ENCODE assay signal across 28 mouse cellular contexts in genomic region chr12:54887580-54888127, GRCm38 (mm10). TPM values are rescaled to one million over a fixed set of nuclear protein-coding genes. Genes with fewer than 3 reads are reported as not detected.
DNase-seq lines count a peak whose midpoint lies in the region; ATAC-seq and TF ChIP-seq lines count a peak whose summit lies in the region.
"Had no signal": no experiment of that assay in that cellular context is flagged by ENCODE, and none has a peak within 500 bp of the region (broad histone marks: within the 10 kb centered on the region; RNA-seq: fewer than 3 reads in every experiment).

No protein-coding gene starts in this region.

- H3K9ac ChIP-seq in embryonic facial prominence, embryonic 14.5 days (ENCODE audit: low read depth, low read length): no peak overlapping the region
- H3K9ac ChIP-seq in limb, embryonic 13.5 days: no peak overlapping the region
- no peak overlapping the region for H3K9ac ChIP-seq in limb, embryonic 14.5 days (ENCODE audit: low read depth, low read length, severe bottlenecking)
- no peak overlapping the region for H3K9ac ChIP-seq in liver, postnatal 0 days (replicated peaks)
- H3K9ac ChIP-seq: embryonic facial prominence, embryonic 12.5 days; embryonic facial prominence, embryonic 15.5 days; forebrain, embryonic 12.5 days had no signal

- no peak overlapping the region for H3K27ac ChIP-seq in embryonic facial prominence, embryonic 14.5 days (replicated peaks; ENCODE audit: low read depth, low read length)
- H3K27ac ChIP-seq in embryonic facial prominence, embryonic 10.5 days (replicated peaks): no peak overlapping the region
- no peak overlapping the region for H3K27ac ChIP-seq in limb, embryonic 13.5 days
- no peak overlapping the region for H3K27ac ChIP-seq in limb, embryonic 10.5 days
- no peak overlapping the region for H3K27ac ChIP-seq in limb, embryonic 14.5 days (replicated peaks; ENCODE audit: low read depth, low read length)
- H3K27ac ChIP-seq in liver, postnatal 0 days (ENCODE audit: low read depth): no peak overlapping the region
- H3K27ac ChIP-seq: embryonic facial prominence, embryonic 12.5 days; embryonic facial prominence, embryonic 15.5 days; forebrain, embryonic 10.5 days; forebrain, embryonic 12.5 days had no signal

- 0 out of 2 replicates have a peak, but pooled peaks cover 10% of the 10 kb centered on the region for H3K36me3 ChIP-seq in embryonic facial prominence, embryonic 14.5 days (ENCODE audit: control insufficient read depth, insufficient read depth, low read length)
- H3K36me3 ChIP-seq in embryonic facial prominence, embryonic 10.5 days (replicated peaks): peaks cover 15% of the 10 kb centered on the region
- peaks cover 5% of the 10 kb centered on the region; the same call in 1 of the 2 replicates for H3K36me3 ChIP-seq in limb, embryonic 13.5 days
- peaks cover 14% of the 10 kb centered on the region for H3K36me3 ChIP-seq in limb, embryonic 10.5 days
- H3K36me3 ChIP-seq in limb, embryonic 14.5 days (ENCODE audit: control insufficient read depth, insufficient read depth, low read length): no peaks in the 10 kb centered on the region; the same call in 1 of the 2 replicates
- peaks cover 11% of the 10 kb centered on the region for H3K36me3 ChIP-seq in liver, postnatal 0 days (replicated peaks; ENCODE audit: insufficient read depth, low read length)
- H3K36me3 ChIP-seq: embryonic facial prominence, embryonic 15.5 days had no signal

- no peak for TF ChIP-seq CTCF in liver, postnatal 0 days (IDR thresholded peaks at IDR 0.05; ENCODE audit: low read depth)

- H3K4me2 ChIP-seq in embryonic facial prominence, embryonic 14.5 days (ENCODE audit: low read depth, low read length): no peak overlapping the region
- H3K4me2 ChIP-seq in limb, embryonic 13.5 days (replicated peaks): no peak overlapping the region
- H3K4me2 ChIP-seq in limb, embryonic 14.5 days (replicated peaks; ENCODE audit: low read depth, low read length, severe bottlenecking): no peak overlapping the region
- H3K4me2 ChIP-seq in liver, postnatal 0 days (ENCODE audit: low read depth, low read length): no peak overlapping the region
- H3K4me2 ChIP-seq: embryonic facial prominence, embryonic 12.5 days; embryonic facial prominence, embryonic 15.5 days; forebrain, embryonic 12.5 days had no signal

- DNase-seq in embryonic facial prominence, embryonic 14.5 days (ENCODE audit: low spot score): peak; percentile 20
- no peak for DNase-seq in embryonic facial prominence, embryonic 10.5 days (ENCODE audit: low spot score)
- DNase-seq in limb, embryonic 10.5 days (ENCODE audit: low spot score): no peak
- peak; percentile 73 for DNase-seq in limb, embryonic 14.5 days (ENCODE audit: low spot score)
- no peak for DNase-seq in adipocyte (ENCODE audit: low spot score)
- DNase-seq in liver, postnatal 0 days: no peak
- DNase-seq: adrenal gland, adult 2 months; adrenal gland, postnatal 10 days; adrenal gland, postnatal 25 days; B cell, adult 2 months; cerebellum, adult 11 months; cerebellum, adult 18-20 months; cerebellum, adult 8-10 months; cerebellum, adult 9-11 months; cerebellum, postnatal 14 days; cerebellum, postnatal 36 days; embryo, embryonic 11 days had no signal

- no peak for TF ChIP-seq POLR2A in limb, embryonic 14.5 days (IDR thresholded peaks at IDR 0.05; ENCODE audit: borderline replicate concordance, extremely low read depth, insufficient read depth, insufficient read length)

- no peak for ATAC-seq in embryonic facial prominence, embryonic 14.5 days (ENCODE audit: low read depth)
- peak; percentile 77; the same call in 1 of the 2 replicates for ATAC-seq in limb, embryonic 13.5 days (ENCODE audit: low FRiP score, low read depth)
- ATAC-seq in limb, embryonic 14.5 days (ENCODE audit: low FRiP score, low read depth): peak; percentile 78
- ATAC-seq in liver, postnatal 0 days: no peak
- ATAC-seq: activated CD4-positive, CD25-positive, alpha-beta regulatory T cell, adult 4 months; CD4-positive, CD25-positive, alpha-beta regulatory T cell, adult 4 months; forebrain, embryonic 14.5 days; forebrain, embryonic 16.5 days had no signal

- TF ChIP-seq EP300 in liver, postnatal 0 days (IDR thresholded peaks at IDR 0.05; ENCODE audit: low read depth): no peak

- 61% methylated on average over 4 of the region's 4 CpGs for WGBS in embryonic facial prominence, embryonic 14.5 days
- WGBS in embryonic facial prominence, embryonic 10.5 days: 84% methylated on average over 4 of the region's 4 CpGs
- 51% methylated on average over 4 of the region's 4 CpGs for WGBS in limb, embryonic 13.5 days
- WGBS in limb, embryonic 10.5 days: 85% methylated on average over 4 of the region's 4 CpGs
- 48% methylated on average over 4 of the region's 4 CpGs for whole genome bisulfite sequencing in limb, embryonic 14.5 days
- WGBS in liver, postnatal 0 days (ENCODE audit: insufficient replicate concordance): 81% methylated on average over 4 of the region's 4 CpGs

- no peaks in the 10 kb centered on the region for H3K9me3 ChIP-seq in embryonic facial prominence, embryonic 14.5 days (ENCODE audit: control insufficient read depth, low read length)
- no peaks in the 10 kb centered on the region for H3K9me3 ChIP-seq in embryonic facial prominence, embryonic 10.5 days
- H3K9me3 ChIP-seq in limb, embryonic 13.5 days: no peaks in the 10 kb centered on the region
- H3K9me3 ChIP-seq in limb, embryonic 10.5 days (replicated peaks): no peaks in the 10 kb centered on the region
- H3K9me3 ChIP-seq in limb, embryonic 14.5 days (ENCODE audit: control insufficient read depth, low read length): no peaks in the 10 kb centered on the region
- H3K9me3 ChIP-seq in liver, postnatal 0 days (ENCODE audit: low read length): no peaks in the 10 kb centered on the region
- H3K9me3 ChIP-seq: embryonic facial prominence, embryonic 12.5 days; embryonic facial prominence, embryonic 15.5 days; forebrain, embryonic 10.5 days; forebrain, embryonic 12.5 days had no signal

- H3K27me3 ChIP-seq in embryonic facial prominence, embryonic 14.5 days (replicated peaks; ENCODE audit: control insufficient read depth, insufficient read depth, low read length): no peaks in the 10 kb centered on the region
- no peaks in the 10 kb centered on the region for H3K27me3 ChIP-seq in embryonic facial prominence, embryonic 10.5 days (replicated peaks; ENCODE audit: low read depth, poor library complexity, severe bottlenecking)
- no peaks in the 10 kb centered on the region for H3K27me3 ChIP-seq in limb, embryonic 13.5 days
- no peaks in the 10 kb centered on the region for H3K27me3 ChIP-seq in limb, embryonic 10.5 days (ENCODE audit: low read depth, poor library complexity, severe bottlenecking)
- no peaks in the 10 kb centered on the region for H3K27me3 ChIP-seq in limb, embryonic 14.5 days (ENCODE audit: control insufficient read depth, insufficient read depth, low read length)
- H3K27me3 ChIP-seq in liver, postnatal 0 days (ENCODE audit: insufficient read depth, low read length): no peaks in the 10 kb centered on the region
- H3K27me3 ChIP-seq: CH12.LX; embryonic facial prominence, embryonic 12.5 days; embryonic facial prominence, embryonic 15.5 days; forebrain, embryonic 12.5 days had no signal

- no peak overlapping the region for H3K4me3 ChIP-seq in embryonic facial prominence, embryonic 14.5 days (ENCODE audit: low read depth, low read length)
- no peak overlapping the region for H3K4me3 ChIP-seq in embryonic facial prominence, embryonic 10.5 days
- H3K4me3 ChIP-seq in limb, embryonic 13.5 days: no peak overlapping the region
- no peak overlapping the region for H3K4me3 ChIP-seq in limb, embryonic 10.5 days
- H3K4me3 ChIP-seq in limb, embryonic 14.5 days (replicated peaks; ENCODE audit: low read length): no peak overlapping the region
- H3K4me3 ChIP-seq in liver, postnatal 0 days (ENCODE audit: low read depth, low read length): no peak overlapping the region
- H3K4me3 ChIP-seq: embryonic facial prominence, embryonic 12.5 days; embryonic facial prominence, embryonic 15.5 days; erythroblast, embryonic 14.5 days; forebrain, embryonic 10.5 days; forebrain, embryonic 12.5 days had no signal

- no peaks in the 10 kb centered on the region for H3K4me1 ChIP-seq in embryonic facial prominence, embryonic 14.5 days (ENCODE audit: control insufficient read depth, insufficient read depth, low read length)
- no peaks in the 10 kb centered on the region for H3K4me1 ChIP-seq in embryonic facial prominence, embryonic 10.5 days
- no peaks in the 10 kb centered on the region for H3K4me1 ChIP-seq in limb, embryonic 13.5 days
- H3K4me1 ChIP-seq in limb, embryonic 10.5 days: no peaks in the 10 kb centered on the region
- H3K4me1 ChIP-seq in limb, embryonic 14.5 days (ENCODE audit: control insufficient read depth, insufficient read depth, low read length): no peaks in the 10 kb centered on the region
- H3K4me1 ChIP-seq in liver, postnatal 0 days (ENCODE audit: insufficient read depth): no peaks in the 10 kb centered on the region
- H3K4me1 ChIP-seq: embryonic facial prominence, embryonic 12.5 days; embryonic facial prominence, embryonic 15.5 days; forebrain, embryonic 10.5 days; forebrain, embryonic 12.5 days had no signal

RNA-seq across cellular contexts. Expression of gene Cfl2, which starts 25.0 kb away (rescaled TPM):
- polyA plus RNA-seq in embryonic facial prominence, embryonic 14.5 days (2014; fragmentation: Nextera tagmentation; extraction: Ambion mirVana): 314 and 361 TPM in 2 replicates
- polyA plus RNA-seq in embryonic facial prominence, embryonic 10.5 days (2016; fragmentation: Nextera tagmentation; extraction: Ambion mirVana): 159 and 165 TPM in 2 replicates
- 184 and 187 TPM in 2 replicates for polyA plus RNA-seq in limb, embryonic 13.5 days (2015; fragmentation: Nextera tagmentation; extraction: Ambion mirVana)
- 149 and 151 TPM in 2 replicates for polyA plus RNA-seq in limb, embryonic 10.5 days (2016; fragmentation: Nextera tagmentation; extraction: Ambion mirVana)
- polyA plus RNA-seq in limb, embryonic 14.5 days (2012; rRNA removed): 68.9 and 70.9 TPM in 2 replicates
- 183 and 228 TPM in 2 replicates for polyA plus RNA-seq in limb, embryonic 14.5 days (2014; fragmentation: Nextera tagmentation; extraction: Ambion mirVana)
- polyA plus RNA-seq in liver, postnatal 0 days (2015; fragmentation: Nextera tagmentation; extraction: Ambion mirVana): 51.8 and 57.1 TPM in 2 replicates

Comparison
In these comparisons a context has a peak if more than half of its experiments do, and no peak if none do; other contexts are left out.
1. DNase-seq: peak in embryonic facial prominence, embryonic 14.5 days (single experiment) and limb, embryonic 14.5 days (single experiment); none in embryonic facial prominence, embryonic 10.5 days (single experiment), limb, embryonic 10.5 days (single experiment), adipocyte (single experiment) and liver, postnatal 0 days (single experiment).
2. ATAC-seq: peak in limb, embryonic 13.5 days (single experiment) and limb, embryonic 14.5 days (single experiment); none in embryonic facial prominence, embryonic 14.5 days (single experiment) and liver, postnatal 0 days (single experiment).